Mouse (Mus musculus) olfactory bulb, adult 2 months (tissue): ENCODE results near the gene Rapgef5.

Experiments used
- CTCF ChIP-seq: fragments of 200-500 bp; IDR thresholded peaks from 2 replicates; pipeline ENCODE4 v1.5.1; 2012; ENCODE audit warnings: low read depth, mild to moderate bottlenecking, low read length, moderate library complexity; ENCODE audit not compliant: insufficient read depth
- POLR2A ChIP-seq: fragments of 200-500 bp; IDR thresholded peaks from 2 replicates; pipeline ENCODE4 v1.6.1; 2012; ENCODE audit warnings: mild to moderate bottlenecking, low read depth, low read length, moderate library complexity; ENCODE audit not compliant: insufficient read depth

DNA sequence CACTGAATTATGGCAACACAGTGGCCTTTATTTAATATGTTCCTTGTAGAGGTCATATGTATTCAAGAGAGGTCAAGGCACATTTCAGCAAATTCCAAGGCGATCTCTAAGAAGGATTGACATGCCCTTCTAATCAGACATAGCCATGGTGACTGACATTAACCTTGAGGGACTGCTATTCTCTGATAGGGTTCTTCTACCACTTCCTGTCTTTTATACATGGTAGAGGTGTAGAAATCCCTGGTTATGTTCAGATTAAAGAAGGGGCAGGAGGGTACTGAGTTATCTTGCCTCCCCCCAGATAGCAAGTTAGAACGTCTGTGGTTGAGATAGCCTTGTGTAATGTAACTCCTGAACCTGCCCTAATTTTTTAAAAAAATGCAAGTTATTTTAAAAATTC is 69.1 kb downstream of the Rapgef5 start:
- no peak for TF ChIP-seq POLR2A
- no peak for TF ChIP-seq CTCF
